Mouse (Mus musculus): Measurements from ENCODE around the gene Sppl2c. TPM values are rescaled to one million over a fixed set of nuclear protein-coding genes. Genes with fewer than 3 reads are reported as not detected.
"Not testable (repeated sequence)": the region's sequence is repeated elsewhere in the genome, so short reads cannot be mapped to it uniquely, and the experiment has no call there.

The Sppl2c gene
- polyA plus RNA-seq, 1 experiment, result not detected

DNA sequence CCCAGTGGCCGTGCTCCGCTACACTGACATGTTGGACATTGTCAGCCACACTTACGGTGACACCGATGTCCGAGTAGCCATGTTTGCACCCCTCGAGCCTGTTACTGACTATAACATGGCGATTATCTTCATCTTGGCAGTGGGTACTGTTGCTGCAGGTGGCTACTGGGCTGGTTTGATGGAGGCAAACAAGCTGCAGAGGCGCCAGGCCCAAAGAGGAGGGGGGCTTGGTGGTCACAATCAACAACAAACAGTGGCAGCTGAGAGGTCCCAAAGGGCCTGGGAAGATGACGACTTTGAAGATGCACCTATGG, 667 bp downstream of the Sppl2c start:
- Histone ChIP-seq H3K36me3 (ENCODE audit: control insufficient read depth) (no peaks in the 10 kb centered on the region), H3K4me3 (replicated peaks) (no peak overlapping the region), H3K4me1 (ENCODE audit: control insufficient read depth) (no peaks in the 10 kb centered on the region), H3K9me3 (ENCODE audit: control insufficient read depth, low read length) (no peaks in the 10 kb centered on the region), H3K27me3 (ENCODE audit: control insufficient read depth) (no peaks in the 10 kb centered on the region)
- TF ChIP-seq TAL1 (IDR thresholded peaks at IDR 0.05; ENCODE audit: low read length), result no peak
- TF ChIP-seq GATA1 (IDR thresholded peaks at IDR 0.05; ENCODE audit: low read length), result no peak

DNA sequence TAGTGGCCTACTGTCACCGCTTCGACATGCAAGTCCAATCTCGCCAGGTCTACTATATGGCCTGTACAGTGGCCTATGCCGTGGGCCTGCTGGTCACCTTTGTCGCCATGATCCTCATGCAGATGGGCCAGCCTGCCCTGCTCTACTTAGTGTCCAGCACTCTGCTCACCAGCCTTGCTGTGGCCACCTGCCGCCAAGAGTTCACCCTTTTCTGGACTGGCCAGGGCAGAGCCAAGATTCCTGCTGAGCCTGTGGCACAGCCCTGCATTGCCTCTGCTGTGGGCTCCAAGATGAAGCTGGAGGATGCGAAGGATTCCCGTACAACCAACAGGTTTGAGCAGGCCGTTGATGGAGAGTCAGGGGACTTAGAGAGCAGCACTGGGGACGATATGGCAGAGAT, 1.6 kb downstream of the Sppl2c start:
- no peaks in the 10 kb centered on the region for H3K9me3 ChIP-seq (ENCODE audit: control insufficient read depth, low read length)
- H3K27me3 ChIP-seq (ENCODE audit: control insufficient read depth), result no peaks in the 10 kb centered on the region
- no peak overlapping the region for H3K4me3 ChIP-seq (replicated peaks)
- H3K4me1 ChIP-seq (ENCODE audit: control insufficient read depth), result no peaks in the 10 kb centered on the region
- no peaks in the 10 kb centered on the region for H3K36me3 ChIP-seq (ENCODE audit: control insufficient read depth)
- no peak for TF ChIP-seq GATA1 (IDR thresholded peaks at IDR 0.05; ENCODE audit: low read length)
- no peak for TF ChIP-seq TAL1 (IDR thresholded peaks at IDR 0.05; ENCODE audit: low read length)

DNA sequence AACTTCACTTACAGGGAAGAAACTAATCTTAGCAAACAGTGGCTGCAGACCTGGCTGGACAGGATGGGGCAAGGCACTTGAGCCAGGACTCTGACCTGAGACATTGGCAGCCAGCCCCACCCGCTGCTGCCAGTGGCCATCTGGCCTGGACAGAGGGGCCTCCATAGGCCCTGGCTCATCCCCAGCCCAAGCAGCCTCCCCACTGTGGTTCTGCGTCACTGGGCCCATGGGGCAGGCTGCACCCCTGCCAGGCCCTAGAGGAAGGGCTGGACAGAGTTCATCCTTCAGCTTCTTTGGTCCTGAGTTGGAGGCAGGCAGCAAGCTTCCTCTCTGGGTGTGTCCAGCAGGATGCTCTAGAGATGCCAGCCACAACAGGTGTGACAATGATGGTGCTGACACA, 3.9 kb downstream of the Sppl2c start:
- Histone ChIP-seq H3K4me3 (replicated peaks) (no peak overlapping the region), H3K27me3 (ENCODE audit: control insufficient read depth) (no peaks in the 10 kb centered on the region)
- TF ChIP-seq GATA1 (IDR thresholded peaks at IDR 0.05; ENCODE audit: low read length) (no peak), TAL1 (IDR thresholded peaks at IDR 0.05; ENCODE audit: low read length) (no peak)

DNA sequence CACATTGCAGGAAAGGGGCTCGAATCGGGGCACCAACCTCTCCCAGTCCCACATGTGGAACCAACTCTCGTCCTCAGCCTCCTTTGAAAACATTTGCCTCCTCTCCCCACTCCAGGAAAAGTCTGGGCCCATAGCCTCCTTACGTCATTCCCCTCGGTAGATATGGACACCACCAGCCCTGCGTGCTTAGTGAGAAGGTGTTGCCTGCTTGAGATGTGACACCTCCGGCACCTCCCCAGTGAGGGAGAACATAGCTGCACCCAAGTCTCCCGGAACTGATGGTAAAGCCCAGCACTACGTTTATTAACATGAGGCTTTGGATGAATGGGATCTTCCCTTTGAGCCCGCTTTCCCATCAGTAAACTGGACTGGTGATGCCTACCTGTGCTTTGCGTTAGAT, 9.3 kb downstream of the Sppl2c start:
- no peaks in the 10 kb centered on the region; the same call in none of the 2 replicates for H3K27me3 ChIP-seq (ENCODE audit: control insufficient read depth)
- H3K4me1 ChIP-seq (ENCODE audit: control insufficient read depth), result no peaks in the 10 kb centered on the region
- TF ChIP-seq GATA1 (IDR thresholded peaks at IDR 0.05; ENCODE audit: low read length) (no peak), TAL1 (IDR thresholded peaks at IDR 0.05; ENCODE audit: low read length) (no peak)
- H3K36me3 ChIP-seq (ENCODE audit: control insufficient read depth), result no peaks in the 10 kb centered on the region
- H3K9me3 ChIP-seq (ENCODE audit: control insufficient read depth, low read length), result no peaks in the 10 kb centered on the region
- no peak overlapping the region for H3K4me3 ChIP-seq (replicated peaks)

More for the DNA sequence above, 3.9 kb downstream of the Sppl2c start:
- Histone ChIP-seq H3K36me3 (ENCODE audit: control insufficient read depth) (no peaks in the 10 kb centered on the region), H3K9me3 (ENCODE audit: control insufficient read depth, low read length) (no peaks in the 10 kb centered on the region), H3K4me1 (ENCODE audit: control insufficient read depth) (no peaks in the 10 kb centered on the region)

DNA sequence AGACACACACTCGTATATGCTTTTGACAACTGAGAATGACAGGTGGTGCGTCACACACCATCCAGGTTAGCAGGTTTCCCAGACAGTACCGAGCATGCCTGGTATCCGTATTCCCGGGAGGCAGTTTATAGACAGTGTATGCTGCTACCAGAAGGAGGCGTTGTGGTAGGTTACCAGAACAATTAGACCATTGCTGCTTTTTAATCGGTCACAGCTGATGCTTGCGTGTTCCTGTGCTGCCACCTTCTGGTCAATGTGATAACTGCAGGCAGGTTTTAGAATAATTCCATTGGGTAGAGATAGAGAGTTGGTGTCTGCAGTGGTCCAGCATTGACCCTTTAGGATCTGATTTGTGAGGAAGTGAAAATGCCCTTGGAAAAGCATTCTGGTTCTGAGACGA, 9.7 kb downstream of the Sppl2c start:
- Histone ChIP-seq H3K36me3 (ENCODE audit: control insufficient read depth) (no peaks in the 10 kb centered on the region), H3K4me1 (ENCODE audit: control insufficient read depth) (no peaks in the 10 kb centered on the region), H3K27me3 (ENCODE audit: control insufficient read depth) (no peaks in the 10 kb centered on the region; the same call in none of the 2 replicates), H3K9me3 (ENCODE audit: control insufficient read depth, low read length) (no peaks in the 10 kb centered on the region), H3K4me3 (replicated peaks) (no peak overlapping the region)
- no peak for TF ChIP-seq GATA1 (IDR thresholded peaks at IDR 0.05; ENCODE audit: low read length)
- TF ChIP-seq TAL1 (IDR thresholded peaks at IDR 0.05; ENCODE audit: low read length), result no peak

DNA sequence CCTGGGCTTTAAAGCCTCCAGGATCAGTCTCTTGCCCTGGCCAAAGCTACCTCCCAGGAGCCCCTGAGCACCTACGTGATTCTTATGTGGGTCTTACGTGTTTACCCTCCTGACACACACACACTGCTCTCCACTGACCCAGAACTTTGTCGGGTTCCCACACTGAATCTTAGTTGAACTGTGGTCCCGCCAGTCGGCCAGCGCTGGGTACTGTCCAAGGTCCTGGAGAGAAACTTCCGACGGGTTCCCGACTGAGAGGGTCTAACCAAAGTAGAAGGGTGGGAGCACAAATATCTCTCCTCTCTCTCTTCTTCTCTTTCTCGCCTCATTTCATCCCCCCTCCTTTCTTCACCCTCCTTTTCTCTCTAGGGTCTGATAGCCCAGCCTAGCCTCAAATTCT, 11.7 kb downstream of the Sppl2c start:
- no peak for TF ChIP-seq GATA1 (IDR thresholded peaks at IDR 0.05; ENCODE audit: low read length)
- no peak for TF ChIP-seq TAL1 (IDR thresholded peaks at IDR 0.05; ENCODE audit: low read length)
- no peaks in the 10 kb centered on the region; the same call in none of the 2 replicates for H3K27me3 ChIP-seq (ENCODE audit: control insufficient read depth)

DNA sequence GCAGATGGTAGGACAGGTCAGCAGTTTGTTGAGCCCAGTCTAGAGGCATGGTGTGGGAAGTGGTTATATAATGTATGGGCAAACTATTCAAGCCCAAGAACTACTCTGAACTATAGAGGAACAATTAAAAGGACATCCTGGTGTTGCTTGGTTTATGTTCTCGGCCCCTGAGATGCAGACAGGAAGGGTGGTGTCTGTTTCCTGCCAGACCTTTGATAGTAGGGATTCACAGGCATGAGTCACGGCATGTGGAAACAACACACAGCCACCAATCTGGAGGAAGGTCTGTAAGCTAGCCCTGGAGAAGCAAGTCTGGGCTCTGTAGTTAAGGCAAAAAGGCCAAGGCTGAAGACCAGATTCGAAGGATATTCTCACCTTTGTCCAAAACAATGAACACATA, 17.1 kb downstream of the Sppl2c start:
- Histone ChIP-seq H3K36me3 (ENCODE audit: control insufficient read depth) (no peaks in the 10 kb centered on the region), H3K27me3 (ENCODE audit: control insufficient read depth) (no peaks in the 10 kb centered on the region; the same call in 1 of the 2 replicates), H3K9me3 (ENCODE audit: control insufficient read depth, low read length) (no peaks in the 10 kb centered on the region; the same call in 1 of the 2 replicates), H3K4me3 (replicated peaks) (no peak overlapping the region), H3K4me1 (ENCODE audit: control insufficient read depth) (no peaks in the 10 kb centered on the region)
- no peak for TF ChIP-seq TAL1 (IDR thresholded peaks at IDR 0.05; ENCODE audit: low read length)
- TF ChIP-seq GATA1 (IDR thresholded peaks at IDR 0.05; ENCODE audit: low read length), result no peak

More for the DNA sequence above, 11.7 kb downstream of the Sppl2c start:
- no peaks in the 10 kb centered on the region for H3K9me3 ChIP-seq (ENCODE audit: control insufficient read depth, low read length)
- no peaks in the 10 kb centered on the region for H3K4me1 ChIP-seq (ENCODE audit: control insufficient read depth)
- H3K36me3 ChIP-seq (ENCODE audit: control insufficient read depth), result no peaks in the 10 kb centered on the region
- no peak overlapping the region for H3K4me3 ChIP-seq (replicated peaks)

DNA sequence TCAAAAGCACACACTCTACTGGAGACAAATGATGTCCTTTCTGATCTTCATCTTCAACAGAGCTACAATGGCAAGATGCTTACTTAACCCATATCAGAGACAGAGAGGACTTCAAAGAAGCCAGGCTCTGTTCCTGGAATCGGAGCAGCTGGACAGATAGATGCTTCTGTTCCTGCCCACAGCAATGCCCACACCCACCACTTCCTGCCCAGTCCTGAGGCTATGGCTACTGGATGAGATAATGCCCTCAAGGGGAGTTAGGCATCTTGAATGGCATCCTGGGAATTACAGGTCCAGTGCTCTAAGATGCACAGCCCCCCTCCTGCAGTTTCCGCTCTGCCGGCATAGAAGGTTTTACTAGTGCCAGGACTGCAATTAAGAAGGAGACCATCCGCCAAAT, 20.4 kb downstream of the Sppl2c start:
- no peaks in the 10 kb centered on the region for H3K36me3 ChIP-seq (ENCODE audit: control insufficient read depth)
- no peak overlapping the region for H3K4me3 ChIP-seq (replicated peaks)
- no peaks in the 10 kb centered on the region for H3K27me3 ChIP-seq (ENCODE audit: control insufficient read depth)
- TF ChIP-seq TAL1 (IDR thresholded peaks at IDR 0.05; ENCODE audit: low read length) (no peak), GATA1 (IDR thresholded peaks at IDR 0.05; ENCODE audit: low read length) (no peak)
- no peaks in the 10 kb centered on the region; the same call in 1 of the 2 replicates for H3K9me3 ChIP-seq (ENCODE audit: control insufficient read depth, low read length)
- no peaks in the 10 kb centered on the region for H3K4me1 ChIP-seq (ENCODE audit: control insufficient read depth)

DNA sequence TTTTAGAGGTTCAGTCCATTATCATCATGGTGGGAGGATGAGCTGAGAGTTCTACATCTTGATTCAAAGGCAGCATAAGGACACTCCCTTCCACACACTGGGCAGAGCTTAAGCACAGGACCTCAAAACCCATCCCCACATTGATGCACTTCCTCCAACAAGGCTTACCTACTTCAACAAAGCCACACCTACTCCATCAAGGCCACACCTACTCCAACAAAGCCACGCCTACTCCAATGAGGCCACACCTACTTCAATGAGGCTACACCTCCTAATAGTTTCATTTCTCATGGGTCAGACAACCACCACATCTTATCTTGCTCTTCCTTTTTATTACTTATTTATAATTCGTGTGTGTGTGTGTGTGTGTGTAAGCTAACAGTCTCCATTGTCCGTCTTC, 22.9 kb downstream of the Sppl2c start:
- Histone ChIP-seq H3K9me3 (ENCODE audit: control insufficient read depth, low read length) (no peaks in the 10 kb centered on the region; the same call in 1 of the 2 replicates), H3K27me3 (ENCODE audit: control insufficient read depth) (no peaks in the 10 kb centered on the region), H3K4me3 (replicated peaks) (no peak overlapping the region), H3K4me1 (ENCODE audit: control insufficient read depth) (no peaks in the 10 kb centered on the region), H3K36me3 (ENCODE audit: control insufficient read depth) (no peaks in the 10 kb centered on the region)
- no peak for TF ChIP-seq GATA1 (IDR thresholded peaks at IDR 0.05; ENCODE audit: low read length)
- no peak for TF ChIP-seq TAL1 (IDR thresholded peaks at IDR 0.05; ENCODE audit: low read length)

DNA sequence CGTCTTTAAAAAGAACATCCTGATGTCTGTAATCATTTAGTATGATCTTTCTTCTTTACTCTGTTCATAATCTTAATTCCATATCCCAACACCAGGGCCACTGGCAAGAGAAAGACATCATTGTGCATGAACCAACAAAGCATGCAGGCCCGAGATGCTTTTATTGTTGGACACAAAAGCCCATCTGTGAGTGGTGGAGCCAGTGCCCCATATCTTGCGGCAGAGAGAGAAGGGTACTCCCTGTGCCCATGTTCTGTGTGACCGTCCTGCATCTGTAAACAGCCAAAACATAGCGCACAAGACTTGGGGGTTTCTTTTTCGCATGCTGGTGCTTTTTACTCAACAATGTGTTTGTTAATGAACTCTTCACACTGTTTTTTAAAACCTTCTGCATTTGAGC, 25.1 kb downstream of the Sppl2c start:
- Histone ChIP-seq H3K4me3 (replicated peaks) (no peak overlapping the region), H3K9me3 (ENCODE audit: control insufficient read depth, low read length) (no peaks in the 10 kb centered on the region), H3K27me3 (ENCODE audit: control insufficient read depth) (no peaks in the 10 kb centered on the region), H3K36me3 (ENCODE audit: control insufficient read depth) (no peaks in the 10 kb centered on the region), H3K4me1 (ENCODE audit: control insufficient read depth) (no peaks in the 10 kb centered on the region)
- no peak for TF ChIP-seq GATA1 (IDR thresholded peaks at IDR 0.05; ENCODE audit: low read length)
- TF ChIP-seq TAL1 (IDR thresholded peaks at IDR 0.05; ENCODE audit: low read length), result no peak

DNA sequence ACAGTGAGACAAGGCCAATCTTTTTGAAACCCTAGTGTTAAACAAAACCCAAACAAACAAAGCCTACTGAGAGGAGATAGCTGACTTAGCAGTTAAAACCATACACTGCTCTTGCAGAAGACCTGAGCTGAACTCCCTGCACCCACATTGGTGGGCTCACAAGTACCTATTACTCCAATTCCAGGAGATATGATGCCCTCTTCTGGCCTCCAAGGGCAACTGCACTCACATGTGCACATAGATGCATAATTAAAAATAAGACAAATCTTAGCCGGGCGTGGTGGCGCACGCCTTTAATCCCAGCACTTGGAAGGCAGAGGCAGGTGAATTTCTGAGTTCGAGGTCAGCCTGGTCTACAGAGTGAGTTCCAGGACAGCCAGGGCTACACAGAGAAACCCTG, 28.0 kb downstream of the Sppl2c start:
- H3K27me3 ChIP-seq (ENCODE audit: control insufficient read depth); H3K9me3 ChIP-seq (ENCODE audit: control insufficient read depth, low read length); H3K4me3 ChIP-seq (replicated peaks); H3K36me3 ChIP-seq (ENCODE audit: control insufficient read depth); H3K4me1 ChIP-seq (ENCODE audit: control insufficient read depth): not testable (repeated sequence)
